Mouse (Mus musculus) hindbrain, embryonic 14.5 days (tissue): ENCODE results near the gene Chit1. TPM values are rescaled to one million over a fixed set of nuclear protein-coding genes. Genes with fewer than 3 reads are reported as not detected.

Experiments used
- ATAC-seq: fragments of 200-750 bp; cut with Nextera tagmentation; 2 replicates; pipeline ENCODE4 v1.8.0; 2017; ENCODE audit warnings: moderate number of reproducible peaks, mild to moderate bottlenecking, moderate TSS enrichment, moderate library complexity; ENCODE audit not compliant: low FRiP score
- DNase-seq: peaks from one replicate; pipeline ENCODE4 v3.0.0-alpha.2; 2015; ENCODE audit warnings: low spot score
- H3K27ac ChIP-seq: fragments of 300-500 bp; sonication (generic); 2 replicates; pipeline ENCODE4 v1.5.1; 2014; ENCODE audit warnings: mild to moderate bottlenecking, moderate library complexity
- H3K27me3 ChIP-seq: fragments of 300-500 bp; sonication (generic); 2 replicates; pipeline ENCODE4 v1.6.1; 2014; ENCODE audit warnings: mild to moderate bottlenecking, low read length, mixed read lengths; ENCODE audit not compliant: control insufficient read depth, insufficient read depth
- H3K36me3 ChIP-seq: fragments of 300-500 bp; sonication (generic); replicated peaks from 2 replicates; pipeline ENCODE4 v1.6.1; 2014; ENCODE audit not compliant: control insufficient read depth, insufficient read depth
- H3K4me1 ChIP-seq: fragments of 300-500 bp; sonication (generic); replicated peaks from 2 replicates; pipeline ENCODE4 v1.6.1; 2014; ENCODE audit warnings: antibody characterized with exemption, low read length, mixed read lengths; ENCODE audit not compliant: control insufficient read depth, insufficient read depth
- H3K4me2 ChIP-seq: fragments of 300-500 bp; sonication (generic); replicated peaks from 2 replicates; pipeline ENCODE4 v1.6.1; 2014; ENCODE audit warnings: mild to moderate bottlenecking, moderate library complexity
- H3K4me3 ChIP-seq: fragments of 300-500 bp; sonication (generic); replicated peaks from 2 replicates; pipeline ENCODE4 v1.5.1; 2014; ENCODE audit warnings: mild to moderate bottlenecking, low read length
- H3K9ac ChIP-seq: fragments of 300-500 bp; sonication (generic); 2 replicates; pipeline ENCODE4 v1.6.1; 2014
- H3K9me3 ChIP-seq: fragments of 300-500 bp; sonication (generic); 2 replicates; pipeline ENCODE4 v1.6.1; 2016; ENCODE audit warnings: low read length; ENCODE audit not compliant: control insufficient read depth
- WGBS: fragments of 180-500 bp; shearing (Covaris S2); extraction: QIAGEN DNeasy Blood & Tissue Kit; methylation state at CpG from one replicate; pipeline ENCODE4 v1.1.7; 2014; 5-methylcytosine and 5-hydroxymethylcytosine counted together
- polyA plus RNA-seq: library from polyadenylated mRNA; unstranded; fragments of >200 nt; fragmentation: Nextera tagmentation; extraction: Ambion mirVana; gene quantifications from 2 replicates; pipeline ENCODE4 v1.2.1, GENCODE M21; 2014

Gene Chit1
- polyA plus RNA-seq, 1 experiment from 2014 or later, result 0.23 TPM

DNA sequence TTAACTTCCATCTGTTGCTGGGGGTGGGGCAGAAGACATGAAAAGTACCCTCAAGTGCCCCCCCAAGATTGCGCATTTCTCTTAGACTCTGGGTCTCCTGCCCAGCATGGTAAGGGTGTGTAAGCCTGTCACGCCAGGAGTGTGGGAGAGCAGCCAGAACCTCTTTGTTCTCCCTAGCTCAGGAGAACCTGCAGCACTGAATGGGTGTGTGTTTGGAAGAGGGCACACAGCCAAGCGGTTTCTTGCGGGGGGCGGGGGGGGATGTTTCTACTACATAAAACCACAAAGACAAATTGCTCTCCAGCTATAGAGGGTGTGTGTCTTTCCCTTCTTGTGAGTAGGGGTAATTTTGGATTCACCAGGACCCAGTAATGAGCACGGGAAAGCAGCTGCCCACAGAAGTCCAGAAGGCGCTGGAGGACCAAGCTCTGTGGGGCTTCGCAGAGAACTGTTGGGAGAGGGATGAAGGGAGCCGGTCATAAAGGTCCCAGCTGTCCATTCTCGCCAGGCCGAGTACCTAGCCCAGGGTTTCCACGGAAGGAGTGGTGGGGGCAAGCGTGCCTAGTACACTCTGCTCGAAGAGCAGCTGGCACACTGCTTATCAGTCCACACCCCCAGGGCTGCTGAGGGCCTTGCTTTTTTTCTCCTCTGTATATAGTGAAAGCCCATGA lies 14.6 kb upstream of the Chit1 start:
- Histone ChIP-seq H3K27me3 (no peaks in the 10 kb centered on the region), H3K27ac (peak overlapping the region; percentile 75), H3K9me3 (no peaks in the 10 kb centered on the region), H3K4me1 (peaks cover 28% of the 10 kb centered on the region), H3K9ac (peak overlapping the region; percentile 14; the same call in 1 of the 2 replicates), H3K4me3 (no peak overlapping the region), H3K4me2 (0 out of 2 replicates have a peak overlapping the region, but pooled peaks have one; percentile 2), H3K36me3 (no peaks in the 10 kb centered on the region)
- DNase-seq (peak; percentile 67), ATAC-seq (peak; percentile 74)
- 18% methylated on average over 14 of the region's 14 CpGs for WGBS

DNA sequence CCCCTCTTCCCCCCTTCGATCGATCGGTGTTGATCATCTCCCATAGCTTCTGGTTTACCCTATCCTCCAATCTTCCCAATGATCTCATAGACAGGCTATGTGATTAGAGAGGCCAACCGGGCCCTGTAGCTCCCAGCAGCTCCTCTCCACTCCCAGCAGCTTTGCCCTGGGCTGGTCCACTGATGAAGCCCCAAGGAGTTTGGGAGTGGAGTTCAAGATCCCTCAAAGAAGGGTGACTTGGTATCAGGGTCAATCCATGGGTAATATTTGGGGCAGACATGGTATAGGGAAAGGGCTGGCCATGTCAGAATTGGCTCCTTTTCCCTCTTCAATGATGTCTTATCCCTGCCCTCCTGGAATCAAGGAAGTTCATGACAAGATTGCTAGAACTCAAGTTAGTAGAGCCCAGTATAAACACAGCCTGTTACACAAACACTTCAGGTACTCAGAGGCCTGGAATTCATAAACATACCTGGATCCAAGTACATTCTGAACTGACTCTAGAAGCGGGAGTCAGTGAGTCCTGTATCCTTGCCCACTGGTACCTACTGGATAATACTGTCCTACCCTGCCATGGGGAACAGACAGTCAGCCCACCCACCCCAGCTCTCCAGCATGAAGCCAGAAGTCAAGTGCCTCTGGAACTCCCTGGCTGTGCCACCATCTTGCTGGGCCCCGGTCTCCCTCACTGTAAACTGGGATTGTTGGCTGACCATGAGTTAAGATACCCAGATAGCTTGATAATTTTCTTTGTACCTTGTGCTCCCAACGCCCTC lies 13.8 kb upstream of the Chit1 start:
- Histone ChIP-seq H3K27me3 (no peaks in the 10 kb centered on the region), H3K9me3 (no peaks in the 10 kb centered on the region), H3K27ac (peak overlapping the region; percentile 75), H3K4me3 (no peak overlapping the region), H3K4me1 (peaks cover 28% of the 10 kb centered on the region), H3K4me2 (no peak overlapping the region), H3K9ac (no peak overlapping the region), H3K36me3 (no peaks in the 10 kb centered on the region)
- WGBS, result 83% methylated on average over 7 of the region's 7 CpGs
- ATAC-seq (no peak), DNase-seq (no peak)

DNA sequence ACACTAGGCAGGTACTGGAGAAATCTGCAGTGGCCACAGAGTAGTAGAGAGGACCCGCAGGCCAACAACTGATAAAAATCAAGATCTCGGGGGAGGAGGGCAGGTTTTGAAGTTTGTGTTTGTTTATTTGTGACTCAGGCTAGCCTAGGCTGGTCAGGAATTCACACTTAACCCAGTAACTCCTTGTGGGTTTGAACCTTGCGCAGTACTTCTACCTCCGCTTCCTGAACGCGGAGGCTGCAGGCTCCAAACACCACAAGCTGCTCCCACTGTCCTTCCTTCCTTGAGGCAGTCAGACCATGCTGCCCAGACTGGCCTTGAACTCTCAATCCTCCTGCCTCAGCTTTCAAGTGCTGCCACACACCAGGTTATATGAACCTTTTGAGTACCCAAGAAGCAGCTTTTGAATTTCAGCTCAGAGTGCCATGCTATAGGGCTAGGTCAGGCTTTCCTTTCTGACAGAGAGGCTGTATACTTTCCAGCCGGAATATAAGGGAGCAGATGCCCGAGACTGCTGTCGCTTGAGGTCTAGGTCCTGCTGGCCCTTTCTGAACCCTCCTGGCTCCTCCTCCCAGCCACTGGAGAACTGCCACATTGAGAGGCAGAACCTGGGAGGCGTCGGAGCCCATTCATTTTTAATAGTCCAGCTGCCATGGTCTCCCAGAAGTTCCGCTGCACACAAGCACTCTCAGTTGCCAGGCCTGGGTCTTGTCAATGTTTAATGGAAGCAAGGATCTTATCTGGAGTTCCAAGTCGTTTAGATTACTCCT lies 12.9 kb upstream of the Chit1 start:
- Histone ChIP-seq H3K9me3 (no peaks in the 10 kb centered on the region), H3K9ac (no peak overlapping the region), H3K27me3 (no peaks in the 10 kb centered on the region), H3K36me3 (no peaks in the 10 kb centered on the region), H3K4me2 (peak overlapping the region; percentile 61), H3K4me1 (peaks cover 28% of the 10 kb centered on the region), H3K4me3 (no peak overlapping the region), H3K27ac (peak overlapping the region; percentile 2)
- DNase-seq (no peak), ATAC-seq (no peak)
- 59% methylated on average over 13 of the region's 13 CpGs for WGBS

DNA sequence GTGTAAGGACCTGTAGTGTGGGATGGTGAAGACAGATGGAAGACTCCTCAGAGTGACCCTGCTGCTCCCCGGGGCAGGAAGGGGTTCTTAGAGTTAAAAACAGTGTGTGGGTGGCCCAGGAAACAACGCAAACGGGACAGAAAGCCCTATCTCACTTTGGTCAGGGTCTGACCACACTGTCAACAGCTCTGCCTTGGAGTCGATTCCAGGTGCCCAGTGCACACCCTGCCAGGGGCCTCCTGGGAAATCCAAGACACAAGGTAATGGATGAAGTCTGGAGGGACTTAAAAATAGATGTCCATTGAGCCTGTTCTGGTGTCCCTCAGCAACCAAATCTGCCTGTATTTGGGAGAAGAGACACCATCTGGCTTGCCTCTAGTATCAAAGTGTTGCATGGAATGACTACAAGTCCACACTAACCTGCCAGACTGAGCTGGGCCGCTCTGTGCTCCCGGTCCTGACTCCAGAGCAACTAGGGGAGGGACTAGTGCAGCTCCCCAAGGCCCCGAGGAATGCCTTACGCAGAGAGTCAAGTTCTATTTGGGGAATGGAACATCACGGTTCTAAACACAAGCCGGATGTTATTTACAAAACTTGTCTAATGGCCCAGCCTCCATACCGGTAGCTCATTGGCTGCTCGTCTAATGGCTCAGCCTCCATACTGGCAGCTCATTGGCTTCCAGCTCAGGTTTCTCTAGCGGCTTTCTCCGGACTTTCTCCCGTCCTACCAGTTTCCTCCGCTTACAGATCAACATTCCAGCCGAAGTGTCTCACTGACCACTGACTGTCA lies 12.1 kb upstream of the Chit1 start:
- H3K36me3 ChIP-seq, result no peaks in the 10 kb centered on the region
- peak overlapping the region; percentile 63 for H3K27ac ChIP-seq
- WGBS, result 11% methylated on average over 17 of the region's 17 CpGs
- ATAC-seq, result peak; percentile 61
- H3K27me3 ChIP-seq, result no peaks in the 10 kb centered on the region
- peak; percentile 77 for DNase-seq
- no peaks in the 10 kb centered on the region for H3K9me3 ChIP-seq
- peaks cover 28% of the 10 kb centered on the region for H3K4me1 ChIP-seq
- H3K4me3 ChIP-seq, result peak overlapping the region; percentile 25
- H3K4me2 ChIP-seq, result peak overlapping the region; percentile 61
- H3K9ac ChIP-seq, result peak overlapping the region; percentile 32; the same call in 1 of the 2 replicates

DNA sequence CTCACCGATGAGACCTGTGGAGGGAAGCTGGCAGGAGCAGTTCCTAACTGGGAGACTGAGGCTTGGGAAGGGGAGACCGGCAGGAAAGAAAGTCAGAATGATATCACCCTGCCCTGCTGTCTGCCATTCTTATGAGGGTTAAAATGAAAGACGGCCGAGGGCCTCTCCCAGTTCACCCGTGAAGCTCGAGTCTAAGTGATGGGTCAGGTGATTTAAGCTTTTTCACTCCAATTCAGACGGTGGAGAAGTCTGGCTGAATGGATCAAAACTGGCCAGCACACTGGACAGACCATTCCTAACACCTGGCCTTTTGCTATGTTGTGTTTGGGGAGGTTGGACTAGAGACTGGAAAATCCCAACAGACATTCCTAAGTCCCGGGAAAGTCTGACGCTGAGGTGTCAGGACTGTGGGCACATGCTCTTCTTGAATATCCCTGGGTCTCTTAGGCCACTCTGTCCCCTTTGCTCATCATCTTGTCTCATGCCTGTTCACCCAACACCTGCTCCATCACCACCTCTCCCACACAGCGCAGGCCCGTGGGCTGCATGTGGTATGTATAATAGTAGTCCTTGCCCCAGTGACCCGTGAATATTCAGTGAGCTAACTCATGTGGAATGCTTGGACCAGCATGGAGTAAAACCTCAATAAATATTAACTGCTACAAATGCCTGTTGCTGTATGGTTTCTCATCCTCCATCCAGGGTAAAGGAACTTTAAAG lies 11.4 kb upstream of the Chit1 start:
- Histone ChIP-seq H3K27ac (peak overlapping the region; percentile 63), H3K9me3 (no peaks in the 10 kb centered on the region), H3K4me2 (peak overlapping the region; percentile 61), H3K36me3 (no peaks in the 10 kb centered on the region), H3K4me3 (peak overlapping the region; percentile 25), H3K9ac (peak overlapping the region; percentile 32; the same call in 1 of the 2 replicates), H3K27me3 (no peaks in the 10 kb centered on the region), H3K4me1 (peaks cover 28% of the 10 kb centered on the region)
- 26% methylated on average over 12 of the region's 12 CpGs for WGBS
- DNase-seq (no peak), ATAC-seq (no peak)

DNA sequence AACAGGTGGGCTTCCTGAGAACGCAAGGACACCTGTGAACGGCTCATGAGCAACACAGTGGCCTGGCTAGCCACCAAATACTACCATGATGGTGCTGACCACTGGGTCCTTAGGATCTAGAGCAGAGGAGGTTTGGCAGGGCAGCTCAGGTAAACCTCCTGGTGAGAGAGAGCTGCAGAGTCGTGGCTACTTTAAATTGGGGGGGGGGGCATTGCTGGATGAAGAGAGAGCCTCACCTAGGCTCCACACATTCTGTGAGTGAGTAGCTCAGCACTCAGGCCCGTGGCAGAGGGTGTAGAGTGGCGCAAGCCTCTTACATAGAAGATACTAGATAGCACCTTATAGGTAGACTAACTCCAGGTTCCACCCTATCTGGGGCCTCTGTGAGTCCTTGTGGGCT lies 10.6 kb upstream of the Chit1 start:
- no peak for ATAC-seq
- 89% methylated on average over 5 of the region's 5 CpGs for WGBS
- no peak overlapping the region for H3K4me3 ChIP-seq

DNA sequence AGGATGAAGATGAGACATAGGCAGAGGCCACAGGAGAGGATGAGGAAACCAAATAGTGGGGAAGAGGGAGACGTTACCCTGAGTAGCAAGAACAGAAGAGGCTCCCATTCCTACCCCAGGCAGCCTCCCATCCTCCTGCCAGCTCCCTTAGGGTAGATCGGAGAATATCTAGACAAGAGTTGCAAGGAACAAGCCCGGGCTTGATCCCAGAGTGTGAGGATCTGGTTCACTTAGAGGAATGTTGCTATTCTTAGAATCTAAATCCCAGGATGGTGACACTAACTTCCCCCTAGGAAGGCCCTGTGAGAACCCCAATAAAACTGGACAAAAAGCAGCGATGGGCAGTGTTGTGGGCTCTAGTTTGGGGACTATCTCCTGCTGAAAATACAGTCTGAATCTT lies 10.1 kb upstream of the Chit1 start:
- H3K4me1 ChIP-seq, result peaks cover 21% of the 10 kb centered on the region
- 84% methylated on average over 4 of the region's 4 CpGs for WGBS
- H3K9ac ChIP-seq, result no peak overlapping the region
- no peak overlapping the region for H3K27ac ChIP-seq
- H3K4me2 ChIP-seq, result no peak overlapping the region
- no peak for DNase-seq
- no peaks in the 10 kb centered on the region for H3K36me3 ChIP-seq
- ATAC-seq, result no peak
- no peaks in the 10 kb centered on the region for H3K9me3 ChIP-seq
- H3K27me3 ChIP-seq, result no peaks in the 10 kb centered on the region
- no peak overlapping the region for H3K4me3 ChIP-seq

More for the DNA sequence above, 10.6 kb upstream of the Chit1 start:
- Histone ChIP-seq H3K27ac (no peak overlapping the region), H3K36me3 (no peaks in the 10 kb centered on the region), H3K4me1 (peaks cover 27% of the 10 kb centered on the region), H3K27me3 (no peaks in the 10 kb centered on the region), H3K4me2 (no peak overlapping the region), H3K9ac (no peak overlapping the region), H3K9me3 (no peaks in the 10 kb centered on the region)
- no peak for DNase-seq

DNA sequence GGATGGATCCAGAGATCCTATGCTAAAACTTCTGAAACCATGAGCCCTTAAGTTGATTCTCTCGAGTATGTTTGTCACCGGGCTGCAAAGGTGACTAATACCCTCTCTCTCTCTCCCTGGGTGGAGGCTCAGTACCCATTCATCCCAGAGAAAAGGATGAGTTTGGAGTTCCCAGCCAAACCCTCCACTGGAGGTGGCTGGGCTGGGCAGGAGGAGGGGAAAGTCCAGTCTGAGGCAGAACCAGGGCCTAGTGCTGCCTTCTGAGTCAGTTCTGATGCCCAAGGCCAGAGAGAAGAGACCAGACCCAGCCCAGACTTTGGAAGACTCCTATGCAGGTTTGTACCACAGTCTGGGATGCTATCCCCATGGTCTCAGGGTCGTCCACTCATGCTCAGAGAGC lies 9.4 kb upstream of the Chit1 start:
- H3K36me3 ChIP-seq, result no peaks in the 10 kb centered on the region
- ATAC-seq (no peak), DNase-seq (no peak)
- H3K4me1 ChIP-seq, result peaks cover 17% of the 10 kb centered on the region
- H3K4me2 ChIP-seq, result no peak overlapping the region
- 73% methylated on average over 3 of the region's 3 CpGs for WGBS
- H3K4me3 ChIP-seq, result no peak overlapping the region
- H3K9me3 ChIP-seq, result no peaks in the 10 kb centered on the region
- H3K9ac ChIP-seq, result no peak overlapping the region
- no peak overlapping the region for H3K27ac ChIP-seq
- H3K27me3 ChIP-seq, result no peaks in the 10 kb centered on the region
